Mouse (Mus musculus) forebrain, embryonic 12.5 days (tissue): ENCODE measurements at regions not wholly inside any gene's neighbourhood (a gene's known extent, or its start where the extent isn't known, plus 50 kb on each side); places are given as distances from the start of the nearest gene placed in this dataset.

ENCODE experiments used
- ATAC-seq: fragments of 200-750 bp; cut with Nextera tagmentation; 2 replicates; pipeline ENCODE4 v1.8.0; 2017; ENCODE audit warnings: moderate TSS enrichment; ENCODE audit not compliant: low FRiP score
- H3K27ac ChIP-seq: fragments of 300-500 bp; sonication (generic); 2 replicates; pipeline ENCODE4 v1.5.1; 2016; ENCODE audit warnings: mild to moderate bottlenecking
- H3K27me3 ChIP-seq: fragments of 300-500 bp; sonication (generic); 2 replicates; pipeline ENCODE4 v1.6.1; 2016; ENCODE audit warnings: mild to moderate bottlenecking
- H3K36me3 ChIP-seq: fragments of 300-500 bp; sonication (generic); replicated peaks from 2 replicates; pipeline ENCODE4 v1.6.1; 2016; ENCODE audit warnings: mild to moderate bottlenecking
- H3K4me1 ChIP-seq: fragments of 300-500 bp; sonication (generic); 2 replicates; pipeline ENCODE4 v1.6.1; 2016
- H3K4me2 ChIP-seq: fragments of 300-500 bp; sonication (generic); 2 replicates; pipeline ENCODE4 v1.6.1; 2016; ENCODE audit warnings: mild to moderate bottlenecking, moderate library complexity
- H3K4me3 ChIP-seq: fragments of 300-500 bp; sonication (generic); replicated peaks from 2 replicates; pipeline ENCODE4 v1.5.1; 2016; ENCODE audit warnings: mild to moderate bottlenecking
- H3K9ac ChIP-seq: fragments of 300-500 bp; sonication (generic); 2 replicates; pipeline ENCODE4 v1.6.1; 2016; ENCODE audit warnings: mild to moderate bottlenecking
- H3K9me3 ChIP-seq: fragments of 300-500 bp; sonication (generic); 2 replicates; pipeline ENCODE4 v1.6.1; 2016
- WGBS: fragments of 180-500 bp; shearing (Covaris S2); methylation state at CpG from one replicate; pipeline ENCODE4 v1.1.7; 2016; 5-methylcytosine and 5-hydroxymethylcytosine counted together

GRCm38 (mm10) chr13:69242544-69243296 lies 243.4 kb upstream of the Adcy2 start:
- no peaks in the 10 kb centered on the region for H3K4me1 ChIP-seq
- no peak overlapping the region for H3K4me2 ChIP-seq
- no peaks in the 10 kb centered on the region for H3K27me3 ChIP-seq
- no peak overlapping the region for H3K4me3 ChIP-seq
- H3K36me3 ChIP-seq: no peaks in the 10 kb centered on the region
- H3K9me3 ChIP-seq: no peaks in the 10 kb centered on the region
- no peak overlapping the region for H3K27ac ChIP-seq
- 89% methylated on average over 14 of the region's 14 CpGs for WGBS
- ATAC-seq: no peak
- no peak overlapping the region for H3K9ac ChIP-seq

DNA sequence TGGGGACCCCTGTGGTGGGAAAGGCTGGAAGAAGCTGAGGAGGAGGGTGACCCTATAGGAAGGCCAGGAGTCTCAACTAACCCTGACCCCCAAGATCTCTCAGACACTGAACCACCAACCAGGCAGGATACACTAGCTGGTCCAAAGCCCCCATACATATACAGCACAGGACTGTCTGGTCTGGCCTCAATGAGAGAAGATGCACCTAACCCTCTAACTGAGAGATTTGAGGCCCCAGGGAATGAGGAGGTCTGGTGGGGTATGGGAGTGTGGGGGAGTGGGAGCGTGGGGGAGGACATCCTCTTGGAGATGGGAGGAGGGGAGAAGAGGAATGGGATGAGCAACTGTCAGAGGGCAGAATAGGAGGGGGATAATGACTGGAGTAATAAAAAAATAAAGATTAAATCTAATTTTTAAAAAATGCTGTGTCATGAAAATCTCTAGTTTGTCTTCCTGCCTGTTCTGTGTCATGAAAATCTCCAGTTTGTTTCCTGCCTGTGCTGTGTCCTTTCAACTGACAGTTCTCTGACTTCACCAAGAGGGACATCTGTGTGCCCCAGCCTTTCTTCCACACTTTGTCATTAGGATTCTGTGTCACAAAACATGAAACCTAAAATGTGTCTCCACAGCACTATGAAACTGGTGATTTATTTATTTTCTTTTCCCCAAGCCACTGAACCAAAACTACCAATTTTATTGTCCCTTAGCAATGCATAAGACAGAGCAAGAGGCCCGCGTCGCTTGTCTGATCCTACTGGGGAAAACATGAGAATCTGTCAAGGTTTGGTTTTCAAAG lies 251.2 kb upstream of the Adcy2 start:
- Histone ChIP-seq H3K9me3 (no peaks in the 10 kb centered on the region), H3K36me3 (no peaks in the 10 kb centered on the region), H3K27me3 (no peaks in the 10 kb centered on the region), H3K9ac (no peak overlapping the region), H3K4me1 (no peaks in the 10 kb centered on the region), H3K4me2 (no peak overlapping the region), H3K27ac (no peak overlapping the region), H3K4me3 (no peak overlapping the region)
- 89% methylated on average over 4 of the region's 4 CpGs for WGBS
- ATAC-seq: no peak

- WGBS: 83% methylated on average over 6 of the region's 6 CpGs
- H3K27me3 ChIP-seq: no peaks in the 10 kb centered on the region
- ATAC-seq: no peak
Observed at GRCm38 (mm10) chr13:69251130-69251561, 251.8 kb upstream of the Adcy2 start.

DNA sequence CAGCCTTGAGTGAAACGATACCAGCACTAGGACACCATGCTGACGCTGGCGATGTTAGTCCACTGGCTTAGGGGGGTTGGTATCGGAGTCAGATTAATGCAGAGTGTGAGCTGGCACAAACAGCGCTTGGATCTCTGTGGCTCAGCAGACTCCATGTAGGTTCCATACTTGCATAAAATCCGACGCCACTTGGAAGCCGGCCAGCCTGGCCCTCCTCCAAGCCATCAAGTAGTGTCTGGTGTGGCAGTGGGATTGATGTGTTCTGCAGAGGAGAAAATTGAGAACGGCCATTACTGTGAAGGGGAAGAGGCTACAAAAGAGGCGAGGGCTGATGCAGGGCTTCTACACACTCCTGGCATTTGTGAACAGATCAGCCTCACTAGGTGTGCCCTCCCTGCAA lies 253.0 kb upstream of the Adcy2 start:
- 86% methylated on average over 10 of the region's 10 CpGs for WGBS
- Histone ChIP-seq H3K4me3 (no peak overlapping the region), H3K4me1 (no peaks in the 10 kb centered on the region), H3K27ac (no peak overlapping the region), H3K9me3 (no peaks in the 10 kb centered on the region), H3K4me2 (no peak overlapping the region), H3K9ac (no peak overlapping the region), H3K27me3 (no peaks in the 10 kb centered on the region), H3K36me3 (no peaks in the 10 kb centered on the region)
- ATAC-seq: peak; percentile 39; the same call in 1 of the 2 replicates

More at GRCm38 (mm10) chr13:69251130-69251561, 251.8 kb upstream of the Adcy2 start:
- no peak overlapping the region for H3K9ac ChIP-seq
- no peaks in the 10 kb centered on the region for H3K9me3 ChIP-seq
- H3K4me1 ChIP-seq: no peaks in the 10 kb centered on the region
- H3K27ac ChIP-seq: no peak overlapping the region
- H3K4me2 ChIP-seq: no peak overlapping the region
- H3K36me3 ChIP-seq: no peaks in the 10 kb centered on the region
- no peak overlapping the region for H3K4me3 ChIP-seq

DNA sequence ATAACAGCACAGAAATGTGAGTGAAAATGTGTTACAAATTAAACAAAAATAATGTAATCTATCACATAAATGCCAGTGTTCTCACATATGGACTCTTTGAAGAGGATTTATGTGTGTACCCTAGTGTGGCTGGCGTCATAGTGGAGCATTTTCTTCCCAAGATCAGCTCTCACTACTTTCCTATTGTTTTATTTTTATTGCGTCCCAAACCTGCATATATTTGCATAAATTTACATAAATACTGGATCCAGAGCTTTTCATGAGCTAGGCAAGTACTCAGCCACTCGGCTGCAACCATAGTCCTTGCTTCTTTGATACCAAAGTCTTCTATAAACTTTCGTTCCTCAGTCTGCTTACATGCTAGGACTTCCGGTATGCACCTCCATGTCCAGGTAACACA lies 261.1 kb upstream of the Adcy2 start:
- 41% methylated on average over 5 of the region's 5 CpGs for WGBS
- ATAC-seq: peak; percentile 74

DNA sequence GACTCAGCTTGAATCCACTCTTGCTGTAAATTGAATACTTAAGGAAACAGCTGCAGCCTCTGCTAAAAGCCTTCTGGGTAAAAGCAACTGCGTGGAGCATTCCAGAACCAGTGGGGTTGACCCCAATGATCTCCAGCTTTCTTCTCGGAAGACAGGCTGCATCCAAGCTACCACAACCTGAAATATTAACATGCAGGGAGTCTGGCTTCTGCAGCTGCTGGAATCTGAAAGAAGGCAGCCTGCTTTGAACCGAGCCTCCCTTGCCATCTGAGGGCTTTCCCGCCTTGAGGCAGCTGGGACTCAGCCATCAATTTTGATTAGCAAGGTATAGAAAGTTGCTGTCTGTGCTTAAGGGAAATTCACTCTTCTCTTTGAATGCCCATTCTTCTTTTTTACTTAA lies 261.6 kb upstream of the Adcy2 start:
- no peak overlapping the region for H3K4me2 ChIP-seq
- peaks cover 5% of the 10 kb centered on the region; the same call in 1 of the 2 replicates for H3K4me1 ChIP-seq
- H3K9ac ChIP-seq: no peak overlapping the region
- no peak overlapping the region for H3K27ac ChIP-seq
- H3K9me3 ChIP-seq: no peaks in the 10 kb centered on the region
- no peaks in the 10 kb centered on the region for H3K36me3 ChIP-seq
- no peaks in the 10 kb centered on the region for H3K27me3 ChIP-seq
- H3K4me3 ChIP-seq: no peak overlapping the region
- ATAC-seq: no peak
- 62% methylated on average over 4 of the region's 4 CpGs for WGBS

More for the DNA sequence above, 261.1 kb upstream of the Adcy2 start:
- Histone ChIP-seq H3K9ac (no peak overlapping the region), H3K4me2 (no peak overlapping the region), H3K36me3 (no peaks in the 10 kb centered on the region), H3K27ac (no peak overlapping the region), H3K27me3 (no peaks in the 10 kb centered on the region), H3K4me3 (no peak overlapping the region), H3K4me1 (peaks cover 5% of the 10 kb centered on the region; the same call in 1 of the 2 replicates), H3K9me3 (no peaks in the 10 kb centered on the region)

- no peak overlapping the region for H3K9ac ChIP-seq
- no peak overlapping the region for H3K4me2 ChIP-seq
- no peak overlapping the region for H3K4me3 ChIP-seq
- no peaks in the 10 kb centered on the region for H3K36me3 ChIP-seq
- no peaks in the 10 kb centered on the region for H3K27me3 ChIP-seq
- H3K27ac ChIP-seq: no peak overlapping the region
- peaks cover 5% of the 10 kb centered on the region; the same call in 1 of the 2 replicates for H3K4me1 ChIP-seq
- H3K9me3 ChIP-seq: no peaks in the 10 kb centered on the region
- no peak for ATAC-seq
- WGBS: 91% methylated on average over 3 of the region's 3 CpGs
Observed at GRCm38 (mm10) chr13:69263722-69264121, 264.4 kb upstream of the Adcy2 start.

GRCm38 (mm10) chr13:69266071-69266470 lies 266.7 kb upstream of the Adcy2 start:
- H3K36me3 ChIP-seq: no peaks in the 10 kb centered on the region
- WGBS: 79% methylated on average over 1 of the region's 1 CpGs
- H3K9me3 ChIP-seq: no peaks in the 10 kb centered on the region
- no peak overlapping the region for H3K4me2 ChIP-seq
- no peak overlapping the region for H3K4me3 ChIP-seq
- no peak overlapping the region for H3K9ac ChIP-seq
- no peak for ATAC-seq
- H3K27ac ChIP-seq: no peak overlapping the region
- H3K4me1 ChIP-seq: peaks cover 1% of the 10 kb centered on the region; the same call in 1 of the 2 replicates
- H3K27me3 ChIP-seq: no peaks in the 10 kb centered on the region

GRCm38 (mm10) chr13:69272506-69272905 lies 261.0 kb upstream of the Nsun2 start:
- Histone ChIP-seq H3K4me1 (no peaks in the 10 kb centered on the region), H3K27me3 (no peaks in the 10 kb centered on the region), H3K36me3 (no peaks in the 10 kb centered on the region), H3K27ac (no peak overlapping the region), H3K9me3 (0 out of 2 replicates have a peak, but pooled peaks cover 3% of the 10 kb centered on the region), H3K4me2 (no peak overlapping the region), H3K4me3 (no peak overlapping the region), H3K9ac (no peak overlapping the region)
- ATAC-seq: 0 out of 2 replicates have a peak, but pooled peaks have one; percentile 36
- 48% methylated on average over 3 of the region's 3 CpGs for WGBS

DNA sequence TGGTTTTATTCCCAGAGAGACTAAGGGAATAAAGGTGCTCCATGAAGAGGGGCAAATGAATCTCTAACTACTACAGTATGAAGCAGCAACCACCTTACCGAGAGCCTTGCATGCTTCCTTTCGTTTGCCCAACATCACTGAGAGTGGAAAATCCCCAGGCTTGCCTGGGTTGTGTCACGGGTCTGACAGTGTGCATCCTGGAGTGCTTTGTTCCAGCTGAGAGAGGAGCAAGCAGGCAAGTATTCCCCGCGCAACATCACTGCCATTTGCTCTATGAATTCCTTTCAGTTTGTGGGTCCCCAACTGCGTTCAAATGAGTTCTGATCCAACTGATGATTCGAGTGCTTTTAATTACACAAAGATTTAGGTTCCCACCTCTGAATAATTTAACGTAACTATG lies 253.9 kb upstream of the Nsun2 start:
- Histone ChIP-seq H3K27me3 (no peaks in the 10 kb centered on the region), H3K9me3 (0 out of 2 replicates have a peak, but pooled peaks cover 3% of the 10 kb centered on the region), H3K4me3 (no peak overlapping the region), H3K4me2 (no peak overlapping the region), H3K36me3 (no peaks in the 10 kb centered on the region), H3K9ac (no peak overlapping the region), H3K27ac (no peak overlapping the region), H3K4me1 (no peaks in the 10 kb centered on the region)
- no peak for ATAC-seq
- WGBS: 80% methylated on average over 8 of the region's 8 CpGs

- H3K4me3 ChIP-seq: no peak overlapping the region
- 85% methylated on average over 1 of the region's 1 CpGs for WGBS
- no peak for ATAC-seq
- no peaks in the 10 kb centered on the region for H3K4me1 ChIP-seq
- H3K4me2 ChIP-seq: no peak overlapping the region
- no peak overlapping the region for H3K9ac ChIP-seq
- H3K27ac ChIP-seq: no peak overlapping the region
- no peaks in the 10 kb centered on the region for H3K36me3 ChIP-seq
- no peaks in the 10 kb centered on the region for H3K9me3 ChIP-seq
- H3K27me3 ChIP-seq: no peaks in the 10 kb centered on the region
Observed at GRCm38 (mm10) chr13:69294483-69294882, 239.1 kb upstream of the Nsun2 start.

DNA sequence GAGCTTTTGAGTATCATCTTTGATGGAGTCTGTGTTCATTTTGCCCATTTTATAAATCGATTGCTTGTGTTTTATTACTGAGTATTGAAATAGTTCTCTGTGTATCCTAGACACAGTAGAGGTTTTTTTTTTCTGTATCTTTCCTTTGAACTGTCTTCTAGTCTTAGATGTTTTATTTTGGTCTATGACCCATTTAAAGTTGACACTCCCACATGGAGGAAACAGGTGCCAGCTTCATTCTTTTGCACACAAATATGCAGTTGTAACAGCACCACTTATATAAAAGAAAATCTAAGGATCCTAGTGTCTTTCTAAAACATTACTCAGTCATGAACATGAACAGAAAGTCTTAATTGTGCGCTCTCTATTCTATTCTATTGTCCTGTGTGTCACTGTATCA lies 230.2 kb upstream of the Nsun2 start:
- Histone ChIP-seq H3K4me2 (no peak overlapping the region), H3K4me1 (no peaks in the 10 kb centered on the region), H3K4me3 (no peak overlapping the region), H3K27me3 (no peaks in the 10 kb centered on the region), H3K9ac (no peak overlapping the region), H3K9me3 (no peaks in the 10 kb centered on the region), H3K36me3 (no peaks in the 10 kb centered on the region), H3K27ac (no peak overlapping the region)
- 90% methylated on average over 2 of the region's 2 CpGs for WGBS
- ATAC-seq: no peak
